Mouse (Mus musculus): ENCODE measurements around the gene Habp4. TPM values are rescaled to one million over a fixed set of nuclear protein-coding genes. Genes with fewer than 3 reads are reported as not detected.
A peak's percentile ranks its signal among the peaks of the same experiment; 100 is the strongest.

Gene Habp4
- 47.7 and 48.0 TPM in 2 replicates for polyA plus RNA-seq (2015; fragmentation: Nextera tagmentation; extraction: Ambion mirVana)

DNA sequence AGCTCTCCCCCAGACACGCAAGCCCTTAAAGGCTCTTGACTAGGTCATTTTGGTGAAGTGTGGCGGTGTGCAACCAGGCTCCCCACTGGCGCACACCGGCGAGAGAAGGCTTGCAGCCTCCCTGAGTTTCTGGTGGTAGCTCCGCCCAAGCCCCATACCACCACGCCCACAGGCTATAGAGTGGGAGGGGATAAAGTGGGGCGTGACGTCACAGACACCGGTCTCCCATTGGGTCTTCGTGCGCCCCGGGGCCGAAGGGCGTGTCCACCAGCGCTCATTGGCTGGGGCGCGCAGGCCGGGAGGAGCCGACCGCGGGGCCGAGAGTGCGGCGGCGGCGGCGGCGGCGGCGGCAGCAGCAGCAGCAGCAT, at the start of gene Habp4:
Gene Habp4, plus strand, starts transcription at position 277 of the 368 bp plus-strand sequence.
- Histone ChIP-seq H3K9me3 (peaks cover under 1% of the 10 kb centered on the region; the same call in 1 of the 2 replicates), H3K36me3 (peaks cover 2% of the 10 kb centered on the region; the same call in 1 of the 2 replicates), H3K4me2 (peak within 1 kb of the TSS; percentile 96), H3K4me1 (replicated peaks) (peaks cover 13% of the 10 kb centered on the region), H3K27me3 (0 out of 2 replicates have a peak, but pooled peaks cover 3% of the 10 kb centered on the region), H3K9ac (peak within 1 kb of the TSS; percentile 84), H3K27ac (replicated peaks) (peak within 1 kb of the TSS; percentile 85), H3K4me3 (peak within 1 kb of the TSS; percentile 83)
- under 1% methylated on average over 15 of the region's 31 CpGs for WGBS
- peak; percentile 99 for ATAC-seq (ENCODE audit: low FRiP score, low read depth)

DNA sequence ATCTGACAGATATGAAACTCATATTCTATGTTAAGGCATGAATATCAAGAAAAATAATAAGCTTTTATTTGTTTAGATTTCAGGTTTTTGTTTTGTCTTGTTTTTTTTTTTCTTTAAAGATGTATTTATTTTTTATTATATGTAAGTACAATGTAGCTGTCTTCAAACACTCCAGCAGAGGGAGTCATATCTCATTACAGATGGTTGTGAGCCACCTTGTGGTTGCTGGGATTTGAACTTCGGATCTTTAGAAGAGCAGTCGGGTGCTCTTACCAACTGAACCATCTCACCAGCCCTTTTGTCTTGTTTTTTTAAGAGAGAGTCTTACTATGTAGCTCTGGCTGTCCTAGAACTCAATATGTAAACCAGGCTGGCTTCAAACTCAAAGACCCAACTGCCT, 44.2 kb upstream of the Habp4 start:
- Histone ChIP-seq H3K4me1 (replicated peaks) (no peaks in the 10 kb centered on the region), H3K27ac (replicated peaks) (no peak overlapping the region), H3K4me2 (no peak overlapping the region), H3K9me3 (no peaks in the 10 kb centered on the region), H3K36me3 (no peaks in the 10 kb centered on the region), H3K27me3 (no peaks in the 10 kb centered on the region), H3K9ac (no peak overlapping the region), H3K4me3 (no peak overlapping the region)
- 60% methylated on average over 2 of the region's 2 CpGs for WGBS
- ATAC-seq (ENCODE audit: low FRiP score, low read depth): no peak

DNA sequence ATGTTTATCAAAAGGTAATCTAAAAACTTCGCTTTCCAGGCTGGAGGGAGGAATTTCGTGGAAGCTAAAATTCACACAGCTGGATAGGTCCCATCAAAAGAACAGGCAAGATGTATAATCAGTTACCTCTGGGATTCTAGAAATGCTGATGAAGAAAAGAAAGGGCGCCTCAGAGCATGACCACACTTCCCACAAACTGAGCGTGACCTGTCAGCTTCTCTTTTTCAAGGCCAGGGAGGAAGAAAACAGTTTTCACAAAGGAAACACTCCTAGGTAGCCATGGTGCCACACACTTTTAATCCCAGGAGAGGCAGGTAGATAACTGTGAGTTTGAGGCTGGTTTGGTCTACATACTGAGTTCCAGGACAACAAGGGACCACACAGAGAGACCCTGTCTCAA, 40.9 kb upstream of the Habp4 start:
- Histone ChIP-seq H3K9ac (no peak overlapping the region), H3K9me3 (no peaks in the 10 kb centered on the region), H3K4me2 (no peak overlapping the region), H3K4me3 (no peak overlapping the region), H3K36me3 (no peaks in the 10 kb centered on the region), H3K27me3 (no peaks in the 10 kb centered on the region), H3K27ac (replicated peaks) (no peak overlapping the region), H3K4me1 (replicated peaks) (no peaks in the 10 kb centered on the region)
- 61% methylated on average over 4 of the region's 4 CpGs for WGBS
- ATAC-seq (ENCODE audit: low FRiP score, low read depth): no peak

DNA sequence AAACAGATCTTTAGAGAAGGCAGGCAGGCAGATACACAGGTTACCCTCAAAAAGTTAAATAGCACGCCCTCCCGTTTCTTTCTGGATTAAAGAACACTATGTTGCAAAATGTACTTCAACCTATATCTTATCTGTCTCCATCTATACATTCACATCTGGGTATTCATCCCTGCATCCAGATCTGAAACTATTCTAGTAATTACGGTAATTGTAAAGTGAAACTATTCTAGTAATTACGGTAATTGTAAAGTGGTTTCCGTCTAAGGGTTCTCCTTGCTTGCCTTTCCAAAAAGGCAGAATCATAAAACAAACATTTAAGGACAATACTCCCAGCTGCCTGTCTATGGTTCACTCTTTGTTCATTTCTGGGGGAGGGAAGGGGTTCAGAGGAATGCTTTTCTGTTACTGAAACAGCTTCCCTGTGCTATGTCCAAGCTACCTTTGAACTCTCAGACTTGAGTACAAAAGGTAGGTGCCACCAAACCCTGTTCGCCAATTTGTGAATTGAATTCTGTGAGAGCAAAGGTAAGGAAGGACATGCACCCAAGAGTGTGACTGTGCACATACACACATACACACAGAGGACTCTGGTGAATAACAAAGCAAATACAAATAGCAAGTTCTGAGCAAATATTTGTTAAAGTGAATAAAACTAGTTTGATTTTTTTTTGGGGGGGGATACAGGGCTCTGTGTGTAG, 38.0 kb upstream of the Habp4 start:
- no peak overlapping the region for H3K4me2 ChIP-seq
- no peaks in the 10 kb centered on the region for H3K27me3 ChIP-seq
- ATAC-seq (ENCODE audit: low FRiP score, low read depth): no peak
- H3K9me3 ChIP-seq: no peaks in the 10 kb centered on the region
- no peaks in the 10 kb centered on the region for H3K4me1 ChIP-seq (replicated peaks)
- no peak overlapping the region for H3K27ac ChIP-seq (replicated peaks)
- 30% methylated on average over 6 of the region's 6 CpGs for WGBS
- H3K4me3 ChIP-seq: no peak overlapping the region
- H3K9ac ChIP-seq: no peak overlapping the region
- H3K36me3 ChIP-seq: no peaks in the 10 kb centered on the region

DNA sequence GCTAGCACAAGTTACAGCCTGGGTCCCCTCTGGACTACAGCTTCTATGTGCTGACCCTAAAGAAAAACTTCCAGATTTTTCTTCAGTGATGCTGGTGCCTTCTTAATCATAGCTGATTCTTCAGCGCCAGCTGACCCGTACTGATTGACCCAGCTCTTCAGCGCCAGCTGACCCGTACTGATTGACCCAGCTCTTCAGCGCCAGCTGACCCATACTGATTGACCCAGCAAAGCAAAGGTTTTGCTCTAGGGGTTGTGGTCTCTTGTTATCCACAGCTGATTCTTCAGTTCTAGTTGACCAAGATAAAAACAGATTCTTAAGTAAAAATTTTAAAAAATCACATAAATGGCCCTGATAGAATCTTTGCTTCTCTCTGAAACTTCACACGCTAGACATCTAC, 36.7 kb upstream of the Habp4 start:
- Histone ChIP-seq H3K36me3 (no peaks in the 10 kb centered on the region), H3K9me3 (no peaks in the 10 kb centered on the region), H3K27me3 (no peaks in the 10 kb centered on the region), H3K4me3 (no peak overlapping the region), H3K9ac (no peak overlapping the region), H3K27ac (replicated peaks) (no peak overlapping the region), H3K4me1 (replicated peaks) (peaks cover 4% of the 10 kb centered on the region; the same call in 1 of the 2 replicates), H3K4me2 (no peak overlapping the region)
- WGBS: 82% methylated on average over 6 of the region's 6 CpGs
- no peak for ATAC-seq (ENCODE audit: low FRiP score, low read depth)

DNA sequence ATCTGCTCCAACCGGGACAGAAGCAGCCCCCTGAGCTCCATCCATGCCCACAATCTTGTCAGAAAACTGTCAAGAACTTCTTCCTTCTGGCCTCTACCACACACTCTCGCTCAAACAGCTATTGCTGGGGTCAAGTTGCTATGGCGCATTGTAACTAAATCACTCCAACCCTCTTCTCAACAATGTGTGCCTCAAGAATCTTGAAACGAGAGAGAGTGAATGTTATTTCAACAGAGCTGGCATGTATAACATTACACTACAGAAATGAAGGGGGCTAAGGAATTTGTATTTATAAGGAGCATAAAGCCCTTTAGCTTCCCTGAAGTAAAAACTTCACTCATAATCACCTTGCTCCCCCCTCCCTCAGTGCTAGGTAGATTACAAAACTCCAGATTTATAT, 35.3 kb upstream of the Habp4 start:
- ATAC-seq (ENCODE audit: low FRiP score, low read depth): no peak
- Histone ChIP-seq H3K27ac (replicated peaks) (no peak overlapping the region), H3K9ac (no peak overlapping the region), H3K9me3 (no peaks in the 10 kb centered on the region), H3K4me3 (no peak overlapping the region), H3K36me3 (no peaks in the 10 kb centered on the region), H3K27me3 (no peaks in the 10 kb centered on the region), H3K4me2 (no peak overlapping the region), H3K4me1 (replicated peaks) (peaks cover 4% of the 10 kb centered on the region; the same call in 1 of the 2 replicates)
- 57% methylated on average over 4 of the region's 4 CpGs for WGBS

DNA sequence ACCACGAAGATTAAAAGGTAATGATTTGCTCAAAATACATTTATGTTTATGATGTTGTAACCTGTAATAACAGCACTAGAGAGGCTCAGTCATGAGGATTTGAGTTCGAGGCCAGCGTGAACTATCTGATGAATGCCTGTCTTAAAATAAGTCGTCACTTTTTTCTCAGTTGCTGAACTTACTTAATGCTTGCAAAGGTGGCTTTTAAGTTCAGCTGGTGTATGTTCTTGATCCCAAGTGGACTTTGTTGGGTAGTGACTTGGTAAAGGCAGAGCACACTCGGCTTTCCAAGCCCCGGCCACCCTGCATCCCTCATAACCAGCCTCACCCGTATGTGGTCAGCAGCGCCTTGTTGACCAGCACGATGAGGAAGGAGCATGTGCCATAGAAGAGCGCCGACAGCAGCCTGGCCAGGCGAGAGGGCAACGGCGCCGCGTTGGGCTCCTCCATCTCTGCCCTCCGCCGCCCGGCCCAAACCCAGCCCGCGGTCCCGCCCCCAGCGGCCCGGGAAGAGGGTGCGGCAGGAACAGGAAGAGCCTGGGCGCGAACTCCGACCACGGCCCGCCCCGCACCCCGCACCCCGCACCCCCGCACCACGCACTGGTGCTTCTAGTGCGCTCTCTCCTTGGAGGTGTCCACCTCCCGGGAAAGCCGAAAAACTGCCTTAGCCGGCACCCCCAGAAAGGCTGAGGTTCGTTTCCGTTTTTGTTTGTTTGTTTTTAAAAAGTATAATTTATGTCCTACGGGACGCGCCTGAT, 32.6 kb upstream of the Habp4 start, which contains the start of gene Slc35d2:
Gene Slc35d2, minus strand, starts transcription at position 511 of the 758 bp plus-strand sequence.
- H3K27me3 ChIP-seq: no peaks in the 10 kb centered on the region
- peak; percentile 75 for ATAC-seq (ENCODE audit: low FRiP score, low read depth)
- H3K4me2 ChIP-seq: peak within 1 kb of the TSS; percentile 94
- H3K4me3 ChIP-seq: peak within 1 kb of the TSS; percentile 49
- peak within 1 kb of the TSS; percentile 50 for H3K9ac ChIP-seq
- peaks cover 4% of the 10 kb centered on the region; the same call in 1 of the 2 replicates for H3K4me1 ChIP-seq (replicated peaks)
- no peaks in the 10 kb centered on the region for H3K9me3 ChIP-seq
- H3K36me3 ChIP-seq: no peaks in the 10 kb centered on the region
- no peak within 1 kb of the TSS for H3K27ac ChIP-seq (replicated peaks)
- WGBS: 10% methylated on average over 42 of the region's 44 CpGs

DNA sequence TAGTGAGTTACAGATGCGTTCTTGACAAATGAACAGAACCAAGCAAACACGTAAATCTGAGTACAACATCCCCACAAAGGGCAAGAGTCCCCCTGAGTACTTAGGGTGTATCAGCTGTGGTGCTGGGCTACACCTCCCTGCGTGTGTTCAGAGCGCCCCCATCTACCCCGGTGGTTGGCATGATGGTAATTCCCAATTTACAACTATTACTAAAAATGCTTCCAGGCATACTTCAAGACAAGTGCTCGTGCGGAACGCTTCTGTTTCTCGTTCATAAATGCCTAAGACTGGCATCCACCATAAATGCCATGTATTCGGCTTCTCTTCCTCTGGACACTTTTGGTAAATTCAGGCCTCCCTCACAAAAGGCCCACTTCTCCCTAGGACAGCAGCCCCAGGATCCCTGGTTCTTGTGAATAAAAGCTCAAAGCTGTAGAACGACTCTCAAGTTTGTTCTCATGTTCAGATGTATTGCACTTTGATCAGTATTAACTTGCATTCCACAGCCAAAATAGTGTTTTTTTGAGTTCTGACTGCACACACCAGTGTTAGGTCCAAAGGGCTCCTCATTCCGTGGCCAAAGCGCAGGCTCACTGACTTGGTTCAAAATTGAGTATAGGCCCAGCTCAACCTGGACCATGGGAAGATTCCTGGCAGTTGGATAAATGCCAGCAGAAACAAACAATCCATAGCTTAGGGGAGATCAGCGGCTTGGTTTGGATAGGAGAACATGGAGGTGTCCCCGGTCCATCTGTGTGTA, 31.8 kb upstream of the Habp4 start:
- peak overlapping the region; percentile 50; the same call in 1 of the 2 replicates for H3K9ac ChIP-seq
- peak overlapping the region; percentile 94 for H3K4me2 ChIP-seq
- no peaks in the 10 kb centered on the region for H3K9me3 ChIP-seq
- WGBS: 39% methylated on average over 15 of the region's 15 CpGs
- no peaks in the 10 kb centered on the region for H3K36me3 ChIP-seq
- no peaks in the 10 kb centered on the region for H3K27me3 ChIP-seq
- no peak overlapping the region for H3K27ac ChIP-seq (replicated peaks)
- peak; percentile 79; the same call in 1 of the 2 replicates for ATAC-seq (ENCODE audit: low FRiP score, low read depth)
- H3K4me3 ChIP-seq: peak overlapping the region; percentile 49
- H3K4me1 ChIP-seq (replicated peaks): peaks cover 4% of the 10 kb centered on the region; the same call in 1 of the 2 replicates

DNA sequence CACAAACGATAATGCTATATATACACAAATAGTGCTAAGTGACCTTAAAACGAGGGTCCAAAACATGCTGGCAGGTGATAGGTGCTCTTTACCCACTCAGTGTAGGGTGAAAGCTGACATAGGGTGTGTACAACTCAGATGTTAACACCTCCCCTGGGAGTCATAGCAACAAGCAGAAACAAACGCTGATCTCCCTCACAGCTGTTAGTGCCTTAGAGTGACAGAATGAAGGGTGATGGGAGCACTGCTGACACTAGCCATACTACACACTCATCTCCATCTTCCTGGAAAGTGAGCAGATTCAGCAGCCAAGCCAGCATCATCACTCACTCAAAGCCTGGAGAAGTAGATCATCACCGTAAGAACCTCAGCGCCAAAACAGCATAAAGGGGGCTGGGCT, 11.5 kb upstream of the Habp4 start:
- no peak for ATAC-seq (ENCODE audit: low FRiP score, low read depth)
- WGBS: 69% methylated on average over 5 of the region's 5 CpGs

DNA sequence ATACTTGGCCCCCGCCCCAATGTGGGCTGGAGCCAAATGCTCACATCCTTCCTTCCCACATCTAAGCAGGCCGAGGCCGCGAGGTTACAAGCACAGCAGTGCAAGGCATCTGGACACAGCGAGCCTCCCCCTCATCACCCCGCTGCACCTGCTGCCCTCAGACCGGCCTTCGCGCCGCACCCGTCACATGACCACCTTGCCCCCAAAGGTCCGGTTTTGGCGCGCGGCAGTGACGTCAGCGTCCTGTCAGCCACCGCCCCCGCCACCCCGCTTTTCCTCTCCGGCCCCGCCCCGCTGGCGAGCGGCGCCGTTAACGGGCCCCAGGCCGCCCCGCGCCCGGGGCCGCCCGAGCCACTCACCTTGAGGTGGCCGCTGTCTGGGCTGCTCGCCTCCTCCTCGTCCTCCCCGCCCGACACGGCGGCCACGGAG, 9.4 kb upstream of the Habp4 start:
- ATAC-seq (ENCODE audit: low FRiP score, low read depth): peak; percentile 39
- Histone ChIP-seq H3K36me3 (no peaks in the 10 kb centered on the region), H3K9ac (peak overlapping the region; percentile 57), H3K27ac (replicated peaks) (peak overlapping the region; percentile 65), H3K9me3 (no peaks in the 10 kb centered on the region), H3K4me2 (peak overlapping the region; percentile 89), H3K27me3 (no peaks in the 10 kb centered on the region), H3K4me1 (replicated peaks) (peaks cover 16% of the 10 kb centered on the region), H3K4me3 (peak overlapping the region; percentile 74)
- WGBS: under 1% methylated on average over 30 of the region's 42 CpGs

More for the DNA sequence above, 11.5 kb upstream of the Habp4 start:
- Histone ChIP-seq H3K4me1 (replicated peaks) (peaks cover 16% of the 10 kb centered on the region), H3K9me3 (no peaks in the 10 kb centered on the region), H3K27ac (replicated peaks) (no peak overlapping the region), H3K4me3 (no peak overlapping the region), H3K27me3 (no peaks in the 10 kb centered on the region), H3K36me3 (no peaks in the 10 kb centered on the region), H3K9ac (no peak overlapping the region), H3K4me2 (no peak overlapping the region)

DNA sequence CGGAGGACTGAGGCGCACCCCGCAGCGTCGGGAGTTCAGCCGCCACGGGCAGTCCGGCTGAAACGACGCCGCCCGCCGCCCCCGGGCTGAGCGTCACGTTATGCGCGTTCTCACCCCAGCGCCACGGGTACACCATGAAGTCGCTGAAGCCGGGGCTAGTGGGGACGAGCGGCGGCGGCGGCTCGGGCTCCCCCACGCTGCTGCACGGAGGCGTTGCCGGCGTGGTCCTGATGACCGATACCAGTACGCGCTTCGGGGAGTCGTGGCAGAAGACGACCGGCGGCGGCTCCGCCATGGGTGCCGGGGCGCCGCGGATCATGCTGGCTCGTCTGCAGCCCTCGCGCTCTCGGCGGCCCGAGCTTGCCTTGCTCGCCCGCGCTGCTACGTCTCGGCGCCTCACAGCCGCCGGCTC, 8.9 kb upstream of the Habp4 start:
- Histone ChIP-seq H3K4me2 (peak overlapping the region; percentile 89), H3K4me3 (peak overlapping the region; percentile 74), H3K27ac (replicated peaks) (peak overlapping the region; percentile 65), H3K9me3 (no peaks in the 10 kb centered on the region), H3K9ac (peak overlapping the region; percentile 57), H3K4me1 (replicated peaks) (peaks cover 16% of the 10 kb centered on the region), H3K36me3 (no peaks in the 10 kb centered on the region), H3K27me3 (no peaks in the 10 kb centered on the region)
- under 1% methylated on average over 58 of the region's 61 CpGs for WGBS
- peak; percentile 46 for ATAC-seq (ENCODE audit: low FRiP score, low read depth)

Measured in hindbrain, embryonic 15.5 days (tissue).